Mouse (Mus musculus) heart, postnatal 0 days (tissue): ENCODE data around the gene Btbd11. TPM values are rescaled to one million over a fixed set of nuclear protein-coding genes. Genes with fewer than 3 reads are reported as not detected.

Experiments used
- ATAC-seq: fragments of 200-750 bp; cut with Nextera tagmentation; 2 replicates; pipeline ENCODE4 v1.8.0; 2017; ENCODE audit warnings: low read depth, moderate number of reproducible peaks, moderate library complexity; ENCODE audit not compliant: insufficient read depth
- DNase-seq: peaks from one replicate; pipeline ENCODE4 v3.0.0-alpha.2; 2016; ENCODE audit warnings: low spot score
- H3K27ac ChIP-seq: fragments of 300-500 bp; sonication (generic); 2 replicates; pipeline ENCODE4 v1.5.1; 2014; ENCODE audit warnings: low read depth, mild to moderate bottlenecking
- H3K27me3 ChIP-seq: fragments of 300-500 bp; sonication (generic); 2 replicates; pipeline ENCODE4 v1.6.1; 2014; ENCODE audit warnings: low read length, mixed read lengths; ENCODE audit not compliant: control insufficient read depth, insufficient read depth
- H3K36me3 ChIP-seq: fragments of 300-500 bp; sonication (generic); replicated peaks from 2 replicates; pipeline ENCODE4 v1.6.1; 2014; ENCODE audit warnings: low read length, mixed read lengths; ENCODE audit not compliant: control insufficient read depth, insufficient read depth
- H3K4me1 ChIP-seq: fragments of 300-500 bp; sonication (generic); 2 replicates; pipeline ENCODE4 v1.6.1; 2014; ENCODE audit warnings: antibody characterized with exemption; ENCODE audit not compliant: control insufficient read depth, insufficient read depth
- H3K4me2 ChIP-seq: fragments of 300-500 bp; sonication (generic); 2 replicates; pipeline ENCODE4 v1.6.1; 2014; ENCODE audit warnings: low read depth, mild to moderate bottlenecking, low read length, moderate library complexity
- H3K4me3 ChIP-seq: fragments of 300-500 bp; sonication (generic); 2 replicates; pipeline ENCODE4 v1.5.1; 2014; ENCODE audit warnings: low read depth, low read length
- H3K9ac ChIP-seq: fragments of 300-500 bp; sonication (generic); replicated peaks from 2 replicates; pipeline ENCODE4 v1.6.1; 2014; ENCODE audit warnings: low read depth, low read length, mixed read lengths
- H3K9me3 ChIP-seq: fragments of 300-500 bp; sonication (generic); replicated peaks from 2 replicates; pipeline ENCODE4 v1.6.1; 2016; ENCODE audit warnings: low read length; ENCODE audit not compliant: control insufficient read depth
- CTCF ChIP-seq: IDR thresholded peaks from 2 replicates; pipeline ENCODE4 v1.5.1; 2016; ENCODE audit warnings: antibody characterized with exemption, control low read depth, low read depth
- EP300 ChIP-seq: IDR thresholded peaks from 2 replicates; pipeline ENCODE4 v1.6.1; 2016; ENCODE audit warnings: antibody characterized with exemption, low read depth
- WGBS: fragments of 180-500 bp; shearing (Covaris S2); extraction: QIAGEN DNeasy Blood & Tissue Kit; methylation state at CpG from one replicate; pipeline ENCODE4 v1.1.7; 2014; 5-methylcytosine and 5-hydroxymethylcytosine counted together
- polyA plus RNA-seq: library from polyadenylated mRNA; unstranded; fragments of >200 nt; fragmentation: Nextera tagmentation; extraction: Ambion mirVana; gene quantifications from 2 replicates; pipeline ENCODE4 v1.2.1, GENCODE M21; 2015
- total RNA-seq: library from RNA; depleted of rRNA; stranded (reverse); fragments of >200 nt; gene quantifications from 2 replicates; pipeline ENCODE4 v1.2.3, GENCODE M21; 2014; ENCODE audit warnings: low replicate concordance

Btbd11 gene
- total and polyA plus RNA-seq, 2 experiments from 2014 or later: 0.20 to 0.50 TPM

DNA sequence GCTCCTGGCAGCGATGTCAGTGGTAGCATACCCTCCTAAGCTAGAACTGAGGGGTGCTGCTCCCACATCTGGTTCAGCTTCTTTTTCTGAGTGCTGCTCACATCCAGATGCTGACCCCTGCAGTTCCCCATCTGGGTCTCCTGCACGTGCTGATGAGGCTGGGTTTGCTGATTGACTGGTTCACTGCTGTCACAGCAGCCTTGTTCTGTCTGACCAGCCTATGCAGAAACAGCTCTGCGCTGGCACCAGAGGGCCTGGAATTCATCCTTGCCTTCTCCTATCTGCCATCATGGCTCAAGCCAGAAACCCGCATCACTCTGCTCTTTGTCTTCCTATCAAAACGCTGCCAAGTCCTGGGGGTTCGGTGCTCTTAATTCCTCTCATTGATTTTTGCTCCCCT is 95.9 kb downstream of the Btbd11 start:
- TF ChIP-seq CTCF: no peak
- no peak for TF ChIP-seq EP300
- H3K27ac ChIP-seq: no peak overlapping the region
- WGBS: 24% methylated on average over 6 of the region's 6 CpGs

DNA sequence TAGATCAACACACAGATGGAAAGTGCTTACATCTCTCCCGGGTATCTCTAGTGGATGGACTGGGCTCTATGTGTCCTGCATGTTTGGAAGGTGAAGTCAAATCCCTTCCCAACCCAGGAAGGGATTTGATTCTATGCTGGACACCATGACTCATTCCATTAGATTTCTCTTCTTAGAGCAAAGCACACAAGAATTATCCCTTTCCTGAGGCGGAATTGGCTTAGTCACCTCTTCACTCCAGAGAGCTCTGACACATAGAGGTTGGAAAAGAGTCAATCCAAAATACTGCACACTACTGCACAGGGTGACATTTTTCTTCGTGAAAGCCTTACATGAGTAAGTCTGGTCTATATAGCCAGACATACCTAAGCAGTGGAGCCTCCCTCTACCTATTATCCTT is 99.8 kb downstream of the Btbd11 start:
- H3K9ac ChIP-seq: no peak overlapping the region
- DNase-seq (no peak), ATAC-seq (no peak)
- H3K27ac ChIP-seq: no peak overlapping the region
- 67% methylated on average over 3 of the region's 3 CpGs for WGBS
- H3K4me2 ChIP-seq: no peak overlapping the region
- no peaks in the 10 kb centered on the region for H3K4me1 ChIP-seq
- TF ChIP-seq CTCF (no peak), EP300 (no peak)
- H3K36me3 ChIP-seq: no peaks in the 10 kb centered on the region
- no peaks in the 10 kb centered on the region for H3K9me3 ChIP-seq
- H3K27me3 ChIP-seq: no peaks in the 10 kb centered on the region
- H3K4me3 ChIP-seq: no peak overlapping the region

More for the DNA sequence above, 95.9 kb downstream of the Btbd11 start:
- H3K36me3 ChIP-seq: no peaks in the 10 kb centered on the region
- H3K27me3 ChIP-seq: no peaks in the 10 kb centered on the region
- ATAC-seq (no peak), DNase-seq (no peak)
- 0 out of 2 replicates have a peak, but pooled peaks cover 6% of the 10 kb centered on the region for H3K4me1 ChIP-seq
- no peak overlapping the region for H3K4me3 ChIP-seq
- no peak overlapping the region for H3K9ac ChIP-seq
- H3K4me2 ChIP-seq: no peak overlapping the region
- H3K9me3 ChIP-seq: no peaks in the 10 kb centered on the region

DNA sequence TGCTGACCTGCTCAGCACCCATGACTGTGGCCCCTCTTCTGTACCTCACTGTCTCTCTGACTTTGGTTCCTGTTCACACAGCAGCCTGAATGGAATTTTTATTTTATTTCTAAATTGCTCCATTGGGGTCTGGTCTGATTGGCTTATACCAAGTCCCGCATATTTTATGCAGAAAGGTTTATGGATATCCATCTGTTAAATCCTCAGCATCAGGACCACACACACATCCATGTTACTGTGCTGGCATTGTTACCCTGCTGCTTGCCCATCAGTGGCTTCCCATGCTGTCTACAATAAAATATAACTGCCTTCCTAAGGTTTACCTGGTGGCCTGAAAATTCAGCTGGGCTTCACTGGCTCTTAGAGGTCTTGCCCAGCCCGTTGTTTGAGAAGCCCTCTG is 106.0 kb downstream of the Btbd11 start:
- no peak overlapping the region for H3K4me2 ChIP-seq
- no peak overlapping the region for H3K4me3 ChIP-seq
- ATAC-seq (no peak), DNase-seq (no peak)
- no peaks in the 10 kb centered on the region for H3K9me3 ChIP-seq
- H3K36me3 ChIP-seq: no peaks in the 10 kb centered on the region
- no peak overlapping the region for H3K27ac ChIP-seq
- no peak overlapping the region for H3K9ac ChIP-seq
- H3K4me1 ChIP-seq: no peaks in the 10 kb centered on the region
- no peaks in the 10 kb centered on the region for H3K27me3 ChIP-seq
- TF ChIP-seq CTCF (no peak), EP300 (no peak)
- 77% methylated on average over 2 of the region's 2 CpGs for WGBS

DNA sequence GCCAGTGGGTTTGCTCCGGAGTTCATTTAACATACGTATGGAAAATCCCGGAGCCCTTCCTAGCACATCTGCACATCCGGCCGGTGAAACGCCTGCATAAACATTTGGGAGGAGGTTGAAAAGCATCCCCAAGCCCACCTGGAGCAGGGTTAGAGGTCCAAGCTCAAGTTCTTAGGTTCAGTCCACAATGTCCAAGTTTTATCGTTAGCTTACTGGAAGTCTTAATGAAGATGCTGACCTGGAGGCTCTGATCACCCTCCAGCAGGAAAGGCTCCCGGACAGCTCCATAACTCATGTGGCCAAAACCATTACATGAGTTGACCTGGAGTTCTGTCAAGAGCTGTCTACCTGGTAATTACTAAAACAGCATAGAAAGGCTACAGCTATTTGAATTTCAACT is 109.7 kb downstream of the Btbd11 start:
- H3K27me3 ChIP-seq: no peaks in the 10 kb centered on the region
- no peak overlapping the region for H3K9ac ChIP-seq
- no peaks in the 10 kb centered on the region for H3K9me3 ChIP-seq
- H3K4me2 ChIP-seq: no peak overlapping the region
- H3K27ac ChIP-seq: no peak overlapping the region
- H3K4me1 ChIP-seq: no peaks in the 10 kb centered on the region
- H3K36me3 ChIP-seq: no peaks in the 10 kb centered on the region
- ATAC-seq (no peak), DNase-seq (no peak)
- WGBS: 91% methylated on average over 8 of the region's 8 CpGs
- H3K4me3 ChIP-seq: no peak overlapping the region
- no peak for TF ChIP-seq EP300
- TF ChIP-seq CTCF: no peak

DNA sequence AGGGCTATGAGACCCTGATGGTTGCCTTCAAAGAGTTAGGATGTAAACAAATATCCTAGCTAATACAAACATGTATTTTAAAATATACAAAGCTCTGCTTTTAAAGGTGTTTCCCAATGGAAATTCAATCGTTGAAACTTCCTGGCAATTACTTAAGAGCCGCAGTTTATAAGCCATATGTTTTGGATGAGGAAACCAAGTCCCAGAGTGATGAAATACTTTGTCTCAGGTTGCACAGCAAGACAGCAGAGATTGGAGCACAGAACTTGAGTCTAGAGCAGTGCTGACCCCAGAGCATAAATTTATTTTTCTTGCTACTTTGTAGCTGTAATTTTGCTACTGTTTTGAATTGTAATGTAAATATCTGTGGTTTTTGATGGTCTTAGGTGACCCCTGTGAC is 110.4 kb downstream of the Btbd11 start:
- H3K36me3 ChIP-seq: no peaks in the 10 kb centered on the region
- no peak for ATAC-seq
- 64% methylated on average over 2 of the region's 2 CpGs for WGBS

DNA sequence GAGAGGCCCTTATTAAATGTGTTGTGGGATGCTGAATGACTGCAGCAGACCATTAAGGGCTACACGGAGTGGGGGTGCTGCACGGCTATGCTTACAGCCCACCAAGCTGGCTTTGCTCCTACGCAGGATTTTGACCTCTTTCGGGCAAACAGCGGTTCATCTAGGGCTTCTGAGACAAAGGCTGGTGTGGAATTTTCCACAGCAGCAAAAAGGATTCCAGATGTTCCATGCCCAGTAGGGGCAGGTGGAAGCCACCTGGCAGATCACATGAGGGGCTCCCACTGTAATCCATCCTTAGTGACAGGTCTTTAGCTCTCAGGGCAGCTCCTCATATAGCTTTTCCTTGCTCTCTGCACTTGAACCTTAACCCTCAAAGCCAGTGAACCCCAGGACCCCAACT is 111.3 kb downstream of the Btbd11 start:
- no peaks in the 10 kb centered on the region for H3K4me1 ChIP-seq
- WGBS: 86% methylated on average over 5 of the region's 5 CpGs
- H3K27ac ChIP-seq: no peak overlapping the region
- DNase-seq (no peak), ATAC-seq (no peak)
- H3K27me3 ChIP-seq: no peaks in the 10 kb centered on the region
- TF ChIP-seq EP300 (no peak), CTCF (no peak)
- no peak overlapping the region for H3K4me3 ChIP-seq
- no peak overlapping the region for H3K4me2 ChIP-seq
- no peak overlapping the region for H3K9ac ChIP-seq
- no peaks in the 10 kb centered on the region for H3K36me3 ChIP-seq
- no peaks in the 10 kb centered on the region for H3K9me3 ChIP-seq

More for the DNA sequence above, 110.4 kb downstream of the Btbd11 start:
- no peak overlapping the region for H3K4me2 ChIP-seq
- no peaks in the 10 kb centered on the region for H3K9me3 ChIP-seq
- H3K27me3 ChIP-seq: no peaks in the 10 kb centered on the region
- no peak overlapping the region for H3K4me3 ChIP-seq
- H3K9ac ChIP-seq: no peak overlapping the region
- no peak overlapping the region for H3K27ac ChIP-seq
- TF ChIP-seq CTCF (no peak), EP300 (no peak)
- no peak for DNase-seq
- H3K4me1 ChIP-seq: no peaks in the 10 kb centered on the region
